Mouse (Mus musculus): ENCODE measurements at regions not wholly inside any gene's neighbourhood (a gene's known extent, or its start where the extent isn't known, plus 50 kb on each side); places are given as distances from the start of the nearest gene placed in this dataset.

DNA sequence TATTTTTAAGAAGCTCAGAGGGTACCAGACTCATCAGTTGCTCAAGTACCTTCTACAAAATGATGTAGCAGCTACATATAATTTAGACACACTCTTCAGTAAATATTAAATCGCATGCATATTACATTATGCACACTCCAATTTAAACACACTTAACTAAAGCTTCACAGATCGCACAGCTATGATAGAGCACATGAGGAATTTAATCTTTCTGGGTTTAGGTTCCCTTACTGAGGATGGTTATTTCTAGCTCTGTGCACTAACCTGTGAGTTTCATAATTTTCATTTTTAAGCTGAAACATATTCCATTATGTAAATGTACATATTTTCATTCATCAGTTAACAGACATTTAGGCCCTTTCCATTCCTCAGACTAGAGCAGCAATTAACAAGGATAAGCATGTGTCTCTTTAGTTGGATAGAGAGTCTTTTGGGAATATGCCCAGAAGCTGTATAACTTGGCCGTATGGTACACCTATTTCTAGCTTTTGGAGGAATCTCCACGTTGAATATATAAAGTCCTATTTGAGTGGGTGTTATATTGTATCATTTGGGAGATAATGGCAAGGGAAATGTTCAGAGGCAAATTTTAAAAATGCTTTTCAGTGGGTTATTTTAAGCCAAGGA lies 694.0 kb downstream of the Trib2 start:
- TF ChIP-seq CTCF (IDR thresholded peaks at IDR 0.05; ENCODE audit: low read depth, low read length) (no peak), POLR2A (IDR thresholded peaks at IDR 0.05; ENCODE audit: extremely low read depth, insufficient read depth, low read length) (no peak)
- H3K79me2 ChIP-seq (ENCODE audit: control insufficient read depth, insufficient read depth, low read length) = no peaks in the 10 kb centered on the region
- 76% methylated on average over 4 of the region's 4 CpGs for WGBS

DNA sequence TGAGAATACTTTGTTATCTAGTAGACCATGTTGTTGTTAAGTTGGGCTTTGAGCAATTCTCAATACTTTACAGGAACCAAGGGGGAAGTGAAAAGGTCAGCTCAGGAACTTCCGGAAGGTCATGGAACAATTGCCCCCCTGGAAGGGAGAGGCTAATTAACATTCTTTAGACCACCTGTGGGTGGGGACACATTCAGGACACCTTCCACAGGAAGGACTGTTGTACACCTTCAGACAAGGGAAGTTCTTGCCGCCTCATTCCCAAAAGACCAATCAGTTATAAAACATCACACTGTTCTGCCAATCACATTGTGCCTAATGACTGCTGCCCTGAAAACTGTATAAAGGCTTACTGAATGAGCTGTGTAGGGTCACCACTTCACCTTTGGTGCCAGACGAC lies 701.2 kb downstream of the Trib2 start:
- WGBS = 80% methylated on average over 3 of the region's 3 CpGs

More for the DNA sequence above, 694.0 kb downstream of the Trib2 start:
- H3K27ac ChIP-seq (replicated peaks; ENCODE audit: insufficient read depth, low read depth, low read length) = no peak overlapping the region
- H3K27me3 ChIP-seq (ENCODE audit: control insufficient read depth, insufficient read depth, low read length) = no peaks in the 10 kb centered on the region
- no peaks in the 10 kb centered on the region for H3K36me3 ChIP-seq (ENCODE audit: control insufficient read depth, insufficient read depth, low read length)
- H3K9ac ChIP-seq (ENCODE audit: low read depth, low read length) = no peak overlapping the region
- no peak overlapping the region for H3K4me3 ChIP-seq (ENCODE audit: insufficient read depth, low read depth, low read length)
- H3K4me1 ChIP-seq (ENCODE audit: control insufficient read depth, insufficient read depth, low read length) = no peaks in the 10 kb centered on the region
- no peak for DNase-seq (ENCODE audit: extremely low read depth, low read depth, low spot score)

DNA sequence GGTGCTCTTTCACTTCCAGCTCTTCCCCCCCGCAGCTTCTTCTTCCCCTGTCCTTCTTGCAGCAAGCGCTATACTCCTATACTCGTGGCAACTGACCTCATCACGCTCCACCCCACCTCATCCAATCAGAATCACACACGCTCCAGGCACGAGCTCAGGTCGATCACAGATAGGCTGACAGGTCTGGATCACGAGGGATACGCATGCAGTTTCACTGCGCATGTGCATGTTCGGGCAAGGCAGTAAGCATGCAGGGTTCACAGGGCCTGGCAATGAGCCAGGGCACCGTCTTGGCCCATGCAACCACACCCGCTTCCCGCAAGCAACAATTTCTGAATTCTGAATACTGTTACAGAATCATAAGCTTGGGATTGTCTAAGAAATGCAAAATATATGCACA lies 701.9 kb downstream of the Trib2 start:
- no peak overlapping the region for H3K27ac ChIP-seq (replicated peaks; ENCODE audit: insufficient read depth, low read depth, low read length)
- WGBS = 88% methylated on average over 14 of the region's 14 CpGs
- no peak for DNase-seq (ENCODE audit: extremely low read depth, low read depth, low spot score)
- H3K9ac ChIP-seq (ENCODE audit: low read depth, low read length) = no peak overlapping the region
- H3K36me3 ChIP-seq (ENCODE audit: control insufficient read depth, insufficient read depth, low read length) = no peaks in the 10 kb centered on the region
- no peaks in the 10 kb centered on the region for H3K79me2 ChIP-seq (ENCODE audit: control insufficient read depth, insufficient read depth, low read length)
- H3K4me3 ChIP-seq (ENCODE audit: insufficient read depth, low read depth, low read length) = no peak overlapping the region
- TF ChIP-seq POLR2A (IDR thresholded peaks at IDR 0.05; ENCODE audit: extremely low read depth, insufficient read depth, low read length) = no peak
- no peak for TF ChIP-seq CTCF (IDR thresholded peaks at IDR 0.05; ENCODE audit: low read depth, low read length)
- H3K27me3 ChIP-seq (ENCODE audit: control insufficient read depth, insufficient read depth, low read length) = no peaks in the 10 kb centered on the region
- no peaks in the 10 kb centered on the region for H3K4me1 ChIP-seq (ENCODE audit: control insufficient read depth, insufficient read depth, low read length)

More for the DNA sequence above, 701.2 kb downstream of the Trib2 start:
- H3K4me3 ChIP-seq (ENCODE audit: insufficient read depth, low read depth, low read length) = no peak overlapping the region
- no peaks in the 10 kb centered on the region for H3K36me3 ChIP-seq (ENCODE audit: control insufficient read depth, insufficient read depth, low read length)
- no peak overlapping the region for H3K27ac ChIP-seq (replicated peaks; ENCODE audit: insufficient read depth, low read depth, low read length)
- H3K4me1 ChIP-seq (ENCODE audit: control insufficient read depth, insufficient read depth, low read length) = no peaks in the 10 kb centered on the region
- no peaks in the 10 kb centered on the region for H3K27me3 ChIP-seq (ENCODE audit: control insufficient read depth, insufficient read depth, low read length)
- TF ChIP-seq POLR2A (IDR thresholded peaks at IDR 0.05; ENCODE audit: extremely low read depth, insufficient read depth, low read length) (no peak), CTCF (IDR thresholded peaks at IDR 0.05; ENCODE audit: low read depth, low read length) (no peak)
- DNase-seq (ENCODE audit: extremely low read depth, low read depth, low spot score) = no peak
- no peak overlapping the region for H3K9ac ChIP-seq (ENCODE audit: low read depth, low read length)
- no peaks in the 10 kb centered on the region for H3K79me2 ChIP-seq (ENCODE audit: control insufficient read depth, insufficient read depth, low read length)

DNA sequence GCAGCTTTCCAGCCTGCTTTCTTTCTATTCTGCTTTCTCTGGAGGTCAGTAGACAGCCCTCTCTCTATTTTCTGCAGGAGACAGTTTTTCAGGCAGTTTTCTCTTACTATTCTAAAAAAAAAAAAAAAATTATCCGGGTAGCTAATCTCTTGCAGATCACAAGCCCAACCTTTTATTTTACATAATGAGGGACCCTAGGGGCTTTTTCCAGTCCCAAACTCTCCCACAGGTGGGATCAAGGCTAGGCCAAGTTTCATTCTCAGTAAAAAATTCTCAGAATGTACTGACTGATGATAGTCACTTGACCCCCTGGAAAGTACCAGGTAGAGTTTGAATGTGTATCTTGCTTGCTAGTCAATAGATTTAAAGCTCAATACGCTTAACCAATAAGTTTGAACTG lies 705.7 kb downstream of the Trib2 start:
- H3K9ac ChIP-seq (ENCODE audit: low read depth, low read length) = no peak overlapping the region
- no peak overlapping the region for H3K4me3 ChIP-seq (ENCODE audit: insufficient read depth, low read depth, low read length)
- no peak overlapping the region for H3K27ac ChIP-seq (replicated peaks; ENCODE audit: insufficient read depth, low read depth, low read length)
- DNase-seq (ENCODE audit: extremely low read depth, low read depth, low spot score) = no peak
- H3K36me3 ChIP-seq (ENCODE audit: control insufficient read depth, insufficient read depth, low read length) = no peaks in the 10 kb centered on the region
- H3K79me2 ChIP-seq (ENCODE audit: control insufficient read depth, insufficient read depth, low read length) = no peaks in the 10 kb centered on the region
- 83% methylated on average over 2 of the region's 2 CpGs for WGBS
- H3K4me1 ChIP-seq (ENCODE audit: control insufficient read depth, insufficient read depth, low read length) = no peaks in the 10 kb centered on the region
- H3K27me3 ChIP-seq (ENCODE audit: control insufficient read depth, insufficient read depth, low read length) = no peaks in the 10 kb centered on the region
- no peak for TF ChIP-seq CTCF (IDR thresholded peaks at IDR 0.05; ENCODE audit: low read depth, low read length)
- no peak for TF ChIP-seq POLR2A (IDR thresholded peaks at IDR 0.05; ENCODE audit: extremely low read depth, insufficient read depth, low read length)

DNA sequence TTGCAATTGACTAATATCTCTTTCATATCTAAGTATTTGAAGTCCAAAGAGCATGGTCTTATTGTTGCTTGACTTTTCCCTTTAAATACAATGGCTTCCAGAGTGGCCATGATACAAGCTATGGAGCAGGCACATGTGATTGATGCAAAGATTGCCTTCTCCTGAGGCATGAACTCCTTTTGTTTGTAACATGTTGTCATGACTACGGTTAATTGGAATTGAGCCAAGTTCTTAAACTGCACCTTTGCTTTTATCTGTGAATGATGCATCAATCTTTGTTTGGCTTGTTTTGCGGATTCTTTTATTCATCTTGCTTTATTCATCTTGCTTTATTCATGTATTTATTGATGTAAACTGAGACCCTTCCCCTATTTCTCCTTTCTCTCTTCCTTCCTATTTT lies 711.8 kb downstream of the Trib2 start:
- WGBS = 84% methylated on average over 2 of the region's 2 CpGs
- H3K4me3 ChIP-seq (ENCODE audit: insufficient read depth, low read depth, low read length) = no peak overlapping the region
- no peaks in the 10 kb centered on the region for H3K36me3 ChIP-seq (ENCODE audit: control insufficient read depth, insufficient read depth, low read length)
- H3K9ac ChIP-seq (ENCODE audit: low read depth, low read length) = no peak overlapping the region
- no peak overlapping the region for H3K27ac ChIP-seq (replicated peaks; ENCODE audit: insufficient read depth, low read depth, low read length)
- H3K4me1 ChIP-seq (ENCODE audit: control insufficient read depth, insufficient read depth, low read length) = no peaks in the 10 kb centered on the region
- no peaks in the 10 kb centered on the region for H3K79me2 ChIP-seq (ENCODE audit: control insufficient read depth, insufficient read depth, low read length)
- no peak for DNase-seq (ENCODE audit: extremely low read depth, low read depth, low spot score)
- TF ChIP-seq POLR2A (IDR thresholded peaks at IDR 0.05; ENCODE audit: extremely low read depth, insufficient read depth, low read length) (no peak), CTCF (IDR thresholded peaks at IDR 0.05; ENCODE audit: low read depth, low read length) (no peak)
- no peaks in the 10 kb centered on the region for H3K27me3 ChIP-seq (ENCODE audit: control insufficient read depth, insufficient read depth, low read length)

DNA sequence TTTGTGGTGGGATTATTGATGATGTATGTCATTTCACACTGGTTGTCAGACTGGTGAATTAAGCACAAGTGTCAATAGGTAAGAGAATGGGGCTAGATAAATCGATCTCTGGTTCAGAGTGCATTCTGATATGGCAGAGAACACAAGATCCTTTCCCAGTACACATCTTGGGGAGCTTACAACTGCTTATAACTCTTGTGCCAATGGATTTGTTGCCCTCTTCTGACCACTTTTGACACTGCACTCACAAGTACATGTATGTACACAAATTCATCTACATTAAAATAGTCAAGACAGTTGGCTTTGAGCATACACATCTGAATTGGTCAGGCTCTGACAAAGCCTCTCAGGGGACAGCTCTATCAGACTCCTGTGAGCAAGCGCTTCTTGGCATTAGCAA lies 738.1 kb downstream of the Trib2 start:
- no peak overlapping the region for H3K27ac ChIP-seq (replicated peaks; ENCODE audit: insufficient read depth, low read depth, low read length)
- WGBS = 64% methylated on average over 2 of the region's 2 CpGs
- no peaks in the 10 kb centered on the region for H3K27me3 ChIP-seq (ENCODE audit: control insufficient read depth, insufficient read depth, low read length)
- H3K9ac ChIP-seq (ENCODE audit: low read depth, low read length) = no peak overlapping the region
- H3K4me1 ChIP-seq (ENCODE audit: control insufficient read depth, insufficient read depth, low read length) = no peaks in the 10 kb centered on the region
- TF ChIP-seq CTCF (IDR thresholded peaks at IDR 0.05; ENCODE audit: low read depth, low read length) = no peak
- no peak for TF ChIP-seq POLR2A (IDR thresholded peaks at IDR 0.05; ENCODE audit: extremely low read depth, insufficient read depth, low read length)
- peak; percentile 15 for DNase-seq (ENCODE audit: extremely low read depth, low read depth, low spot score)
- no peaks in the 10 kb centered on the region for H3K79me2 ChIP-seq (ENCODE audit: control insufficient read depth, insufficient read depth, low read length)
- no peak overlapping the region for H3K4me3 ChIP-seq (ENCODE audit: insufficient read depth, low read depth, low read length)
- H3K36me3 ChIP-seq (ENCODE audit: control insufficient read depth, insufficient read depth, low read length) = no peaks in the 10 kb centered on the region

Data from liver, adult 2 months (tissue).